Mouse (Mus musculus) naive thymus-derived CD4-positive, alpha-beta T cell, adult 2 months (primary cell): ENCODE measurements around the gene Apoa4.

Experiments
- DNase-seq: peaks from one replicate; pipeline ENCODE4 v3.0.0-alpha.2; 2011; ENCODE audit warnings: low read depth

The Apoa4 gene

DNA sequence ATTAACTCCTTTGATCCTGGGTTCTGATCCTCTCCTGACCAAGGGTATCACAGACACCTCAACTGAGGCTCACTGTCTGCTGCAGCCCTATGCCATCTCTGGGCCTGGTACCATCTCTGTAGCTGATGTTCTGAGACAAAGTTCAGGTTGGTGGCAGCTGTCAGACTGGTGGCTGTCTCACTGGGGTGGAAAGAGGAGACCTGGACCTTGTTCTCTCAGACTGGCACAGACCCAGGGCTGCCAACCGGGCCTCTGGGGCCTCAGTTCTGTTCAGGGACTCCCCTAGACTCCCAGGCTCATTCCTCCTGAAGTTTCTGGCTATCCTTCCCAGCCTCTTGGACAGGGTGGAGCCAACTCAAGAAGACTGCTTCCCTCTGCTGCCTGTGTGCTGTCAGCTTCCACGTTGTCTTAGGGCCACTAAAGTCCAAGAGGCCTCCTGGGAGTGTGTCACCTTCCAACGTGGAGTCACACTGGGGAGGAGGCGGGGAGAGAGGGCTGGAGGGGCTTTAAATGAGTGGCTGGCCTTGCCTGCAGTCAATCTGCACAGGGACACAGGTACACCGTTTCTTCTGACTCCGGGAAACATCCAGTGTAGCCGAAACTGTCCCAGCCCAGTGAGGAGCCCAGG is at the start of gene Apoa4:
Gene Apoa4, plus strand, starts transcription at position 171 of the 628 bp plus-strand sequence.
- no peak for DNase-seq

DNA sequence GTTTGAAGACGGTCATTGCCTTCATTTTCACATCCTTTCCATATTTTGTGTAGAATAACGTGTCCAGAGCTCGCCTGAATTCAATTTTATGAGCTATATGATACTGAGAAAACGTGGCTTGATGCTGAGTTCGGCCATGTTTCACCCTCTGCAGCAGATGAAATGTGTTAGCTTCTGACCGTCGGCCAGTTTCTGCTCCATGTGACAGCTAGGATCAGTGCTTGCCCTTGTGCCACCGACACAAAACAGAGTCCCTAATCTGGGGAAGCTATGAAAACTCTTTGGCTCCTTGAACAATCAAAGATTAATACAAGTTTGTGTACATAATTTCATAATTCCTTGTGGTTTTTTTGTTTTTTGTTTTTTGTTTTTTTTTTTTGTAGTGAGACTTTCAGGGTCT is 49.3 kb upstream of the Apoa4 start:
- no peak for DNase-seq

DNA sequence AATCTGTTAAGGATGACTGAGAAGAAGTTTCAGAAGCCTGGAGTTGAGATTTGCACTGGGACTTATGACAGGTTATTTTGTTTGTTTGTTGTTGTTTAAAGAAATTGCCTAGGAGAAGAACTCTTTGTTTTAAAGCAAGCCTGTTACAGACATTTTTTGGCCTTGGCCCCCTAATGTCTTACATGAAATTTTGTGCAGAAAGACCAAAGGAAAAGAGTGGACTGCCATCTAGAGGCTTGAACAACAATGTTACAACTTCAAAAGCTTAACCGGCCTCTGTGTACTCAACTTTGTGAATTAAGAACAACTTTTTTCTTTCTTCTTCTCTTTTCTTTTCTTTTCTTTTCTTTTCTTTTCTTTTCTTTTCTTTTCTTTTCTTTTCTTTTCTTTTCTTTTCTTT is 48.9 kb upstream of the Apoa4 start:
- peak; percentile 78 for DNase-seq

- DNase-seq = no peak
These were observed 47.9 kb upstream of the Apoa4 start for GRCm38 (mm10) chr9:46192642-46193041.

DNA sequence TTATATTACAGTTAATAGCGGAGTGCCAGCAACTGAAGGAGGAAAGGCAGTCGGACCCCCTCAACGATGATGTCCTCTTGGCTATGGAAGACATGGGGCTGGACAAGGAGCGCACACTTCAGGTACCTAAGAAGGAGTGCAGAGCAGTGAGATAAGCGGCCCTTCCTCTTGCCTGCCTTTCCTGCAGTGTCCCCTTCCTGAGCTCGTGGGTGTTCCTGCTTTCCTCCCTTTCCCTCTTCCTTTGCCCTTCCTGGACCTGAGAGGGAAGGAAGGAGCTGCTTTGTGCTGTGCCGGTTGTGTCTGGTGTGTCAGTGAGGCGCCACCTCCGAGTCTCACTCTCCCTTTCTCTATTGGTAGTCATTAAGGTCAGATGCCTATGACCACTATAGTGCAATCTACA is 45.7 kb upstream of the Apoa4 start:
- DNase-seq = no peak

DNA sequence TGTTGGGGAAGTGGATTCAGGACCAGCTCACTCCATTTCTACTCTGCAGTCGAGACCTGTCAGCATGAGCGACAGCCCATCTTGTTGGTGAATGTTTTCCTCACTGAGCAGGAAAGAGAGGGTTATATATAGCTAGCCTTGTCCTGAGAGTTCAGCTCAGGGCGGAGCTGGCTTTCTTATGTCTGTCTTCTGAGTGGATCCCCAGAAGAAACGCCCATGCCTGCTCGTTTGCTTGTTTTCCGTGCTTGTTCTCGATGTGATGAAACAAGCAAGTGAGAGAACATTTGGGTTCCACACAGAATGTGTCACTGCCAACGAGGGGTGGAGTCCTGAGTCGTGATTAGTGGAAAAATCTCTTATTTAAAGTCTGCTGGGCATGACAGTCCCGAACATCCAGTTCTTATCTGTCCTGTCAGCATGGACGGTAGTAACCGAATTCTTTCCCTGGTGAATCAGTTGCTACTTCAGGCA is 43.8 kb upstream of the Apoa4 start:
- DNase-seq = no peak

DNA sequence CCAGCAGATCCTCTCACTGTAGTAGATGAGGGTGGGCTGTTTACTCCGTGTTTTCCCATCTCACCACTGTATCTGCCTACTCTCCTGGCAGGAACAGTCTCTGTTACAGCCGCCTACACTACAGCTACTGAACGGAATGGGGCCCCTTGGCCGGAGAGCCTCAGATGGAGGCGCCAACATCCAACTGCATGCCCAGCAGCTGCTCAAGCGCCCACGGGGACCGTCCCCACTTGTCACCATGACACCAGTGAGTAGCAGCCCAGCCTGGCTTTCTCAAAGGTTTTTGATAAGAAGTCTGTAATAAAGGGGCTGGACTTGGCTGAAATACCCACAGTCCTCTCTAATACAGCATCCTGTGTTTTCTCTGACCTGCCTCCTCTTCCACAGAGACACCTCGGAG is 42.0 kb upstream of the Apoa4 start:
- no peak for DNase-seq

DNA sequence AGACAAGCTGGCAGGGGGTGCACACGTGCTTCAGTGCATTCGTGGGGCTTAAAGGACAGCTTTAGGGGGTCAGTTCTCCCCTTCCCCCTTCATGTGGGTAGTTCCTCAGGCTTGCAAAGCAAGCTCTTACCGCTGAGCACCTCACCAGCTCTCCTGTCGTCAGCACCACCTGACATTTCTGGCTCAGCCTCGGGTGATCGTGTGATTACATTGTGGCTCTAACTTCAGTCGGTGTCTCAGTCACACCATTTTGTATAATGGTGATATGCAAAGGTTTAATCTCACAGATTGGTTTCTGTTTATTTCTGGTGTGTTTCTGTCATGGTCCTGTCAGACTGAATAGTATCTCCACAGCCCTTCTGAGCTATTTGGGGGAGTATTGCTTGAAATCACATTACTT is 41.6 kb upstream of the Apoa4 start:
- DNase-seq = no peak

DNA sequence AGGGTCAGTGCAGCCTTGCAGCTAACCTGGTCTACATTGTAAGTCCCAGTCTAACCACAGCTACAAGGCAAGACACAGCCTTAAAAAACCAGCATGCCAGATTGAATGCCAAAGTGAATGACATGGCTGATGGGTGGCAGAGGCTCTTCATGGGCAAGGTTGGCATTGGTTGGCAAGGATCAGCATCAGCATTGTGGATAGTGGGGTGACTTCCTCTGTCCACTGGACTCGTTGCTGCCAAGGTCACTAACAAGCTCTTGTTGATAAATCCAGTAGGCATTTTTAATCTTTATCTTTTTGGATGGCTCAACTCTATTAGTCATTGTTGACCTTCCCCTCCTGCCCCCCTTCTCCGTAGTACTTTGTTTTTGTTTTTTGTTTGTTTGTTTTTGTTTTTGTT is 40.9 kb upstream of the Apoa4 start:
- DNase-seq = no peak

DNA sequence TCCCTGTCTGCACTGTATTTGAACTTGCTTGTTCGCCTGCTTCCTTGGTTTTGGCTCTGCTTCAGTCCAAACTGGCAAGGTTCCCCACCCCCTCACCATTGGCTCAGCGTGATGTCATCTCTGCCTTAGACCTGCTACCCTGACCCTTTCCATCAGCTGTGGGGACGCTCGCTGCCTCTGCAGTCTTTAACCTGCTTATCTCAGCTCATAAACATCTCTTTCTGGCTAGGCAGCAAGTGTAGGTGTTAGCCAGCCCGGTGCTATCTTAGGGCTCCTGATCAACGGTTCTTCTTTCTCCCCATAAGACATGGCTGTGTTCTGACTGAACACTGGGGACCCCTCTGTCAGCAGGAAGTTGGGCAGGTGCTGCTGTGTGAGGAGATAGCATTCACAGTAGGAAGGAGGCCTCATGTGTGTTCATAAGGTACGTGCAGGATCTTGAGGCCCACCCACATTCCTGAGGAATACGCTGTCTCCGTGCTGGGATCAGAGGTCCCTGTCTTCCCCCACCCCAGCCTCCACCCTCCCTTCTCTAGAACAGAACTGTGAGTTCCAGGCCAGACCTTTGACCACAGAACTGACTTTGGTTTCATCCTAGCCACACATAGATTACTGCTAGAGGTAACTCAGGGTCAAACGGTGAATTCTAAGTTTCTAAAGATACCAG is 33.5 kb upstream of the Apoa4 start:
- no peak for DNase-seq

- no peak for DNase-seq
These were observed 33.0 kb upstream of the Apoa4 start for GRCm38 (mm10) chr9:46207501-46207869.

DNA sequence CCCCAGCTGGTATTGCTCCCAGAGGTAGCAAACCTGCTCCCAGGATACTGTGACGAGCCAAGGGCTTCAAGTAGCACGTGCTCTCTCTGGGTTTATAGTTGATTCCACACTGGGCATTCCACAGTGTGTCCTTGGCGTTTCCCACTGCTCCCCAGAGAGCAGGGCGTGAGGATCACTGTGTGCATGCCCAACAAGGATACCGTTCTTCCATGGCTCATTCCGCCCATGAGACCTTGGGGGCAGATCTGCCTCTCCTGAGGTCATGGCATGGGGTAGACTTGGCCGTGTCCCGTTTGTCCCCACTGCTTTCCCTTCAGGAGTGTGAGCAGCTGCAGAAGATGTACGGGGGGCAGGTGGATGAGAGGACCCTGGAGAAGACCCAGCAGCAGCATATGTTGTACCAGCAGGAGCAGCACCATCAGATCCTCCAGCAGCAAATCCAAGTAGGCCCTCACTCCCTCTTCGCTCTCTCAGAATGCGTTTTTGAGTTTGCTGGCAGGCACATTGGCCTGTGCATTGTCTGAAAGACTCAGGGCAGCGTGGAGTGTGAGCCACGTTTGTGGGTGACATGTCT is 32.0 kb upstream of the Apoa4 start:
- DNase-seq = no peak

DNA sequence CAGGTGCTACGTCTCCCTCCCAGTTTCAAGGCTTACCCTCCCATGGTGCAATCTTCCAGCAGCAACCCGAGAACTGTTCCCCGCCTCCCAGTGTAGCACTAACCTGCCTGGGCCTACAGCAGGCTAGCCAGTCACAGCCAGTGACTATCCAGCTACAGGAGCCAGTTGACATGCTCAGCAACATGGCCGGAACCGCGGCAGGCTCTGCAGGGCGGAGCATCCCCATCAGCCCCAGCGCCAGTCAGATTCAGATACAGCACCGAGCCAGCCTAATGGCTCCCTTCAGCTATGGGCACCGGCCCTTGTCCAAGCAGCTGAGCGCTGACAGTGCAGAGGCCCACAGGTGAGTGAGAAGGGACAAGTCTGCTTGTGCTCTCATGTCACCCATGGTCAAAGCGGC is 30.0 kb upstream of the Apoa4 start:
- DNase-seq = no peak

GRCm38 (mm10) chr9:46214276-46214675 is 26.2 kb upstream of the Apoa4 start:
- no peak for DNase-seq

DNA sequence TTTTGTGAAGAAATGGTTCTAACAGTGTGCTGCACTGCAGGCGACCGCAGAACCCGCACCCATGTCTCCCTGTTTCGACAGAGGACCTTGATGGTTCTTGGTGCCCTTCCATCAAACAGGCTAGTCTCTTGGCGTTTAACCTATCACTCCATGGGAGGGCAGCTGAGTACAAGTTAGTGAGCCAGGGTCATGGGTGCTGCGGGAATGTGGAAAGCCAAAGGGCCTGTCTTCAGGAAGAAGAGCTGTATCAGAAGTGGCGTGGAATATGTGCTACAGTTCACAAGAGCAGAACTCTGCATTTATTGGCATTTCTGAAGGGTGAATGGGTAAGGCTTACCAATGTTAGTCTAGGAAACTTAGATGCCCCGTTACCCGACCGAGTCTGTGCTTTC is 25.6 kb upstream of the Apoa4 start:
- no peak for DNase-seq

DNA sequence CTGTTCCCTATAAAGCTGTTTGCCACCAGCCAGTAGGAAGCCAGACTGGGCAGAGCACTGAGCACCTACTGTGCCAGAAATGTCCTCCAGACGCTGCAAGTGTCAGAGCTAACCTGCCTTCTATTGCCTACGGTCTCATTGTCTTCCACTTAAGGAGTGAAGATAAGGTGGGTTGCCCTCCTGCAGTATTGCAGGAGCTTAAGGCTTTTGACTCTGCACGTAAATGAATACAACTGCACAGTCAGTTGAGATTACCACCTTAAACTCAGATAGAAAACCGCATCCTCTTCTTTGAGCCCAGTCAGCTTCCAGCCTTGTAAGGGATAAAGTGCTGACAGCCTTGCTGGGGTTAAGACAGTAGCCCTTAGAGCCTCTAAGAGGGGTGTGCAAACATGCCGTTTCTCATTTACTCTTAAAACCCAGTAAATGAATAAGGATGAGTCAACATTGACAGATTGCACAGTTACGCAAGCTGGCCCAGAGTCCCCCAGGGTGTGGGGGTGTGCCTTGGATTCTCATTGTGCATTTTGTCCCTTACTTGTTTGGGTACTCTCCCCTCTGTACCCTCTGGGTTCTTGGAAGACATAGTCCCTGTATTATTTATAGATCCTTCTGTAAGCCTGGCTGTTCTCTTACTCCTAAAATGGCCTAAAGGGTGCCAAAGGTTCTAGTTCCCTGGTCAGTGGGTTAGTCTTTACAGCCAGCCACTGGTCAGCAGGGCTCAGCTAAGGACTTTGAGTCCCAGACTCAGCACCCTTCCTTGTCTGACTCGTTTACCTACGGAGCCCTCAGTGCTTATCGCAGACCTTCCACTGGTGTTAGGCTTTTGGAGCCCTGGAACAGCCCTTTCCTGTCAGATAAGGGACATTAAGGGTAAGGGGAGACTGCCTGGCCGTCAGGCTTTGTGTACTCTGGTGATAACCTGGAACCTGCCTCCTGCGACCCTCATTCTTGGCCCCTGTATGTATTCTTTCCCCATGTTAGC is 24.9 kb upstream of the Apoa4 start:
- DNase-seq = no peak

DNA sequence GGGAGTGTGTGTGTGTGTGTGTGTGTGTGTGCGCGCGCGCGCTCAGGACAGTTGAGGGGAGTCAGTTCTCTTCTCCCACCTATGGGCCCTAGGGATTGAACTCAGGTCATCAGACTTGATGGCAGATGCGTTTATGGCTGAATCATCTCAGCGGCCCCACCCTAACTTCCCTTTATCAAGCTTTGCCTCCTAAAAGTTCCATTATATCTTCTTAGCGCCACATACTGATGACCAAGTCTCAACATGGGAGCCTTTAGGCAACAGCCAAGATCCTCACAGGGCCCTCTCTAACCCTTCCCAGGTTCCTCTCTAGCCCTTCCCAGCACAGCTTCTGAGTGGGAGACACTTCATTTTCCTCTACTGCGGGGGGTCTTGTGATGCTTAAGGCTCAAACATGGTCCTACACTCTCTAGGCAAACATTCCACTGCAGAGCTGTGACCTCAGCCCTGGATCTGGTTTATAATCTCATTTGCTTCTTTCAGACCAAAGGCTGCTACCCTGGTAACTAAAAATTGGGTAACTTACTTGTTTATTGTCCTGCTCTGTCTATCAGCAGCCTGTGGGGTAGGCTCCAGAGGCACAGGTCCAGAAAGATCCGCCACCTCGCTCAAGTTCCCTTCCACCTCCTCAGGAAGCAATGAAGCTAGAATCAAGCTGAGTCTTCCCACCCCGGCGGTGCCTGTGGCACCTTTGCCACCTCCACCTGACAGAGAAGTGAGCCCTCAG is 23.6 kb upstream of the Apoa4 start:
- DNase-seq = no peak

GRCm38 (mm10) chr9:46218176-46218575 is 22.3 kb upstream of the Apoa4 start:
- no peak for DNase-seq

GRCm38 (mm10) chr9:46223090-46223489 is 17.4 kb upstream of the Apoa4 start:
- no peak for DNase-seq

- DNase-seq = no peak
These were observed 16.4 kb upstream of the Apoa4 start for GRCm38 (mm10) chr9:46224101-46224500.

DNA sequence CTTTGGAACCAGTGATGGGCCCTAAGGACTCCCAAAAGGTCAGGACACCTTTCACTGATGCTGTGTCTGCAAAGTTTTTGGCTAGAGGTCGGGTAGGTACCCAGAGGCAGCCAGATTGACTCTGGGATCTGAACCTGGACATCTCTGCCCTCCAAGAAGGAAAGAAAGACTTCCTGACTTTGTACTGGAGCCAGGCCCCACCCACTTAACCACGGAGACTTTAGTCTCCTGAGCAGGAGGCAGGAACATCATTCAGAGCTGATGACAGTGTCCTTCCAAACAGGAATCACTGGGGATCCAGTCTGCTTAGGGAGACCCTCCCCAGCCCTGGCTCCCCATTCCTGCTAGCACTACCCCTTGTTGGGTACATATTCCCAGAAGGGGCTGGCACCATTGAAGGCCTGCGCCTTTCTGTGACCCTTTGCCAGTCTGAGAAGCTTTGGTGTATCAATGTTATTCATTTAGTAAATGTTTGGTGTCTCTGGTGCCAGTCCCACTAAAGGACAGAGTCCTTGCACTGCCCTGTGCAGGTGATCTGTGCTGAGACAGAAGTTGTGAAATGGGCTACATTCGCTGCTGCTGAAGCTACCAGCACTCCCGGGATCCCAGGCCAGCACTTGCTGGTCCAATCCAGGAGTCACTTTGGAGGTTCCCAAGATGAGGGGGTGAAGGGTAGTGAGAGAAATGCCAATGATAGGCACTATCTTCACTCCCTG is 15.4 kb upstream of the Apoa4 start:
- no peak for DNase-seq
